Mouse (Mus musculus) olfactory bulb, adult 2 months (tissue): ENCODE measurements around the gene Fndc7.

Experiments used
- CTCF ChIP-seq: fragments of 200-500 bp; IDR thresholded peaks from 2 replicates; pipeline ENCODE4 v1.5.1; 2012; ENCODE audit warnings: low read depth, mild to moderate bottlenecking, low read length, moderate library complexity; ENCODE audit not compliant: insufficient read depth
- POLR2A ChIP-seq: fragments of 200-500 bp; IDR thresholded peaks from 2 replicates; pipeline ENCODE4 v1.6.1; 2012; ENCODE audit warnings: mild to moderate bottlenecking, low read depth, low read length, moderate library complexity; ENCODE audit not compliant: insufficient read depth

GRCm38 (mm10) chr3:108884706-108885289 lies 5.0 kb downstream of the Fndc7 start:
- no peak for TF ChIP-seq CTCF
- TF ChIP-seq POLR2A: no peak
